Mouse (Mus musculus): ENCODE measurements around the gene Ttc7b. TPM values are rescaled to one million over a fixed set of nuclear protein-coding genes. Genes with fewer than 3 reads are reported as not detected.

The Ttc7b gene
- total and polyA plus RNA-seq, 3 experiments = 21.1 to 33.9 (median 26.8) TPM

DNA sequence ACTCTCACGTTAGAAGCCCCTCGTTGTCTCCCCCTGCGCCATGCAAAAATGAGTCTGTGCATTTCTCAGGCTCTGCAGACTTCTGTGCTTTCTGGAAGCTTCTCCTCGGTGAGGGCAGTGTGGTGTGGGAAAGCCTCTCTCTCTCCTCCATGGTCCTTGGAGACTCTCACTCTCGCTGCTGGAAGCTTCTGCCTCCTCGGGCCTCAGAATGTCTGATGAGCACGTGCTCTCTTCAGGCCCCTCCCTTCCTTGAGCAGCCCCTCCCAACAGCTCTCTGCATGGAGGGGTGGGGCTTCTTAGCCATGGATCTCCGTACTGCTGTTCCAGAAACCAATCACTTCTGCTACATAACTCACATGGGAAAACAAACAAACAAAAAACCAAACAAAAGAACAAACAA is 242.3 kb downstream of the Ttc7b start:
- ATAC-seq (ENCODE audit: extremely low read depth, insufficient number of reproducible peaks, low FRiP score, poor library complexity, severe bottlenecking) (peak; percentile 18; the same call in 1 of the 2 replicates), DNase-seq (ENCODE audit: low spot score) (no peak)
- Histone ChIP-seq H3K36me3 (replicated peaks) (no peaks in the 10 kb centered on the region), H3K27me3 (ENCODE audit: insufficient read depth, low read length) (peaks cover 68% of the 10 kb centered on the region), H3K9me3 (replicated peaks) (peaks cover 8% of the 10 kb centered on the region), H3K4me3 (ENCODE audit: low read depth, low read length) (peak overlapping the region; percentile 40; the same call in 1 of the 2 replicates), H3K4me1 (ENCODE audit: insufficient read depth, low read depth, low read length) (peaks cover 77% of the 10 kb centered on the region)
- TF ChIP-seq POLR2AphosphoS5 (IDR thresholded peaks at IDR 0.05; ENCODE audit: insufficient replicate concordance, low read depth, low read length) (no peak), GATA1 (IDR thresholded peaks at IDR 0.05; ENCODE audit: borderline replicate concordance, low read length) (no peak), CTCF (IDR thresholded peaks at IDR 0.05; ENCODE audit: low read depth, low read length) (no peak), TAL1 (conservative IDR thresholded peaks at IDR 0.05; ENCODE audit: low read depth, low read length) (no peak), GATA2 (IDR thresholded peaks at IDR 0.05; ENCODE audit: borderline replicate concordance, low read depth, low read length) (no peak)

DNA sequence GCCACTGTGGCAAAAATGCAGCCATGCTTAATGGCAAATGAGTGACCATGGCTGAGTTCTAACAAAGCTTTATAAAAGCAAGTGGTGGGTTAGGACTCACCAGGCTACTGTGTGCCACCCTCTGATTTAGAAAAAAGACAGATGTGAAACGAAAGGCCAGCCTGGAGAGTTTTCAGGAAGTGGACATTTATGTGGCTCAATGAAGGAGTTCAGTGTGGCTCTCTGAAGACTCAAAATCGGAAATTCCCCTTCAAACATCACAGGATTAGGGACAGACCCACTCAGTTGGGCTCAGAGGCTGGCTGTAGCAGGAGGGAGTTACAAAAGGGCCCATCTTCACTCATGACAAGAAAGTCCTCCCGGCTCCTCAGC is 243.1 kb downstream of the Ttc7b start:
- Histone ChIP-seq H3K9me3 (replicated peaks) (peaks cover 8% of the 10 kb centered on the region), H3K36me3 (replicated peaks) (no peaks in the 10 kb centered on the region), H3K27me3 (ENCODE audit: insufficient read depth, low read length) (peaks cover 70% of the 10 kb centered on the region), H3K4me1 (ENCODE audit: insufficient read depth, low read depth, low read length) (peaks cover 76% of the 10 kb centered on the region), H3K4me3 (ENCODE audit: low read depth, low read length) (peak overlapping the region; percentile 40; the same call in 1 of the 2 replicates)
- no peak for ATAC-seq (ENCODE audit: extremely low read depth, insufficient number of reproducible peaks, low FRiP score, poor library complexity, severe bottlenecking)
- TF ChIP-seq CTCF (IDR thresholded peaks at IDR 0.05; ENCODE audit: low read depth, low read length) (no peak), TAL1 (conservative IDR thresholded peaks at IDR 0.05; ENCODE audit: low read depth, low read length) (no peak), POLR2AphosphoS5 (IDR thresholded peaks at IDR 0.05; ENCODE audit: insufficient replicate concordance, low read depth, low read length) (no peak)
- no peak for DNase-seq (ENCODE audit: low spot score)

DNA sequence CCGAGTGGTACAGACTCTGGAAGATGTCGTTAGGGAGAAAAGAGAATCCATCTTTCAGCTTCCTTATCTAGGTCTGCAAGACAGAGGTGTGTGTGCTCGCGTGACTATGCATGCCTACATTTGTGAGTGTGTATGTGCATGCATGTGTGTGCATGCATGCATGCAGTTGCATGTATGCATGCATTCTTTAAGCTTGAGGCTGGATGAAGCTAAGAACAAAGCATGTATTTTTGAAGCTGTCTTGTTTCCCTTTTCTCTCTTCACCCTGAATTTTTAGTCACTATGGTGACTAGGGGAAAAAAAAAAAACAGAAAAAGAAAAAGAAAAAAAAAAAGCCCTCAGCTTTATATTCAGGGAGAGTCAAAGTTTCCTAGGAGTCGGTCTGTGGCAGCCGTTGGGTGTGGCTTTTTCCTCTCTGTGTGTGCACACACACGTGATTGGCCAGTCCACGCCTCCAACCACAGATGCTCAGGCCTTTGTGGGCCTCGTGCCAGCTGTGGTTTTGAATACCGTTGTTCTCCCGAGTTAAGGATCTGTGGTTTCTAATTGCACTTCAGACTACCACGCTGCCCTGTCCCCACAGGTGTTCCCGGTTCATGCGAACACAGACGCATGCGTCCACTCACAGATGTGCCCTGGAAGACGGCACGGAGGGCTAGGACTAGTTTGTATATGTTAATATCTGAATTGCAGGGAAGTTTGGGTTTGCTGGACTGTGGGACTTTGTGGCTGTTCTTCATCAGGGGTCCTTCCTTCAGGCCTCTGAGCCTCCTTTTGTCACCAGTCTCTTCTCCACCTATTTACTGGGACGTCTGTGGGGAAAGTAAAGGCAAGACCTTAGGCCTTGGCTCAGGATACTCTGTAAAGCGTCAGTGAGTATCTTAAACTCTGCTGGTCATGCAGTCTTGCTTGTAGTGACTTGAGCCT is 243.8 kb downstream of the Ttc7b start:
- Histone ChIP-seq H3K4me3 (ENCODE audit: low read depth, low read length) (peak overlapping the region; percentile 43; the same call in 1 of the 2 replicates), H3K9me3 (replicated peaks) (peaks cover 8% of the 10 kb centered on the region), H3K27me3 (ENCODE audit: insufficient read depth, low read length) (peaks cover 70% of the 10 kb centered on the region), H3K36me3 (replicated peaks) (no peaks in the 10 kb centered on the region), H3K4me1 (ENCODE audit: insufficient read depth, low read depth, low read length) (peaks cover 76% of the 10 kb centered on the region)
- ATAC-seq (ENCODE audit: extremely low read depth, insufficient number of reproducible peaks, low FRiP score, poor library complexity, severe bottlenecking) (peak; percentile 89), DNase-seq (ENCODE audit: low spot score) (peak; percentile 67)
- peak; percentile 36 for TF ChIP-seq TAL1 (conservative IDR thresholded peaks at IDR 0.05; ENCODE audit: low read depth, low read length)
- TF ChIP-seq GATA1 (IDR thresholded peaks at IDR 0.05; ENCODE audit: borderline replicate concordance, low read length) = no peak

DNA sequence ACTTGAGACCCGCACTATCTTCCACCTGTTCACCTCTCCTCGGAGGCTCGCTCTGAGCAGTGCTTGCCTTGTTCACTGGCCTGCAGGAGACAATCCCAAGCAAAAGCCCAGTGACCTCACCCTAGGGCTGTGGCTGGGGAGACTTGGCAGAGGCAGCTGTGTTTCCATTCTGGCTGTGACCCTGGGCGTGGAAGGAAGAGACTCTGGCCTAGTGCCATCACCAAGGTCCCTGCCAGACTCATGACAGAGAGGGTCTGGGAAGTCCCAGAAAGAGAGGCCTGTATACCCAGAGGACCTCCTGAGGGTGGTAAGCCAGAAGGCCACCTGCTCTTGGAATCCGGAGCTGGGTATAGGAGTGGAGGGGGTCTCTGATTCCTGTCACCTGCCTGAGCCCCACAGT is 244.8 kb downstream of the Ttc7b start:
- Histone ChIP-seq H3K27me3 (ENCODE audit: insufficient read depth, low read length) (peaks cover 66% of the 10 kb centered on the region), H3K36me3 (replicated peaks) (no peaks in the 10 kb centered on the region), H3K4me1 (ENCODE audit: insufficient read depth, low read depth, low read length) (peaks cover 70% of the 10 kb centered on the region), H3K4me3 (ENCODE audit: low read depth, low read length) (peak overlapping the region; percentile 16; the same call in 1 of the 2 replicates), H3K9me3 (replicated peaks) (peaks cover 3% of the 10 kb centered on the region)
- ATAC-seq (ENCODE audit: extremely low read depth, insufficient number of reproducible peaks, low FRiP score, poor library complexity, severe bottlenecking) (no peak), DNase-seq (ENCODE audit: low spot score) (no peak)
- TF ChIP-seq TAL1 (conservative IDR thresholded peaks at IDR 0.05; ENCODE audit: low read depth, low read length) (no peak), POLR2AphosphoS5 (IDR thresholded peaks at IDR 0.05; ENCODE audit: insufficient replicate concordance, low read depth, low read length) (no peak), CTCF (IDR thresholded peaks at IDR 0.05; ENCODE audit: low read depth, low read length) (no peak), GATA1 (IDR thresholded peaks at IDR 0.05; ENCODE audit: borderline replicate concordance, low read length) (no peak), GATA2 (IDR thresholded peaks at IDR 0.05; ENCODE audit: borderline replicate concordance, low read depth, low read length) (no peak)

DNA sequence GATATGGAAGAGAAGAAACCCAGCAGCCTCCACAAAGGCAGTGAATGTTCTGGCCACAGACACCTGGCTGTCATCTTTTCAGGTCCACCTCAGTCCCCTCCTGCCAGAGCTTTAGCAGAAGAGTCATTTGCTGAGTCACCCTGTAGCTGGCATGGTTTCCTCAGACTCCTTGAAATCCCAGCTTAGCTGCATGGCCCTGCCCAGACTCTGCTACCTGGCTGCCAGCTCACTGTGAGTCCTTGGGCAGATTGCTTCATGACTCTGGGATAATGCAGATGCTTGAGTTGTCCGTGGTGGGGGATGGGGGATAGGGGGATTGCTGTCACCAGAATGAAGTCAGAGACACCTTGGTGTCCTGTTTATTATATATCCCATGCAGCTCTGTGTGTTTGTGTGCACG is 247.6 kb downstream of the Ttc7b start:
- no peak for TF ChIP-seq CTCF (IDR thresholded peaks at IDR 0.05; ENCODE audit: low read depth, low read length)
- no peak for DNase-seq (ENCODE audit: low spot score)

DNA sequence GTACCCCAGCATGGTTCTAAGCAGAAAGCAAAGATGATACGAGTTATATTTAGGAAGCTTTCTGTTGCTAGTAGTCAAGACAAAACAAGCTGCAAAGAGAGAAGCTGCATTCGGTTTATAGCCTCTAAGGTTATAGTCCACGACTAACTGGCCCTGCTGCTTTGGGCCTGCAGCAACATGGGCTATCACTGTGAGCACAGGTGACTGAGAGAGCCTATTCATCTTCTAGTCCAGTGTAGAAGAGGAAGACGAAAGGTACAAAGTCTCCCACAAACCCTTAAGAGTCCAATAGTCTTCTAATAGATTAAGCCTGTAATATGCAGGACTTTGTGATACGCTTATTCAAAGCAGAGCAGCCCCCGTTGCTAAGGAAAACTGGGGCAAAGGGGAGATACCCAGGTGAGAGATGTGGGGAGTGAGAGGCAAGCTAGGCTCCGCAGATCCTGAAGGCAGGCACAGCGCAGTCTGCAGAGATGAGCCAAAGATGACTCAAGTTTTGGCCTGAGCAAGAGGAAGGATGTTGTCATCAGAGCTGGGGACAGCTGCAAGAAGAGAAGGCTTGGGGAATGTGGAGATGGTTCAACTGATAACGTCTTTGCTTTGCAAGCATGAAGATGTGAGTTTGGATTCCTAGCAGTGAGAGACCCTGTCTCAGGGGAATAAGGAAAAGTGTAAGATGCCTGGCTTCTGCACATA is 250.5 kb downstream of the Ttc7b start:
- DNase-seq (ENCODE audit: low spot score) (no peak), ATAC-seq (ENCODE audit: extremely low read depth, insufficient number of reproducible peaks, low FRiP score, poor library complexity, severe bottlenecking) (no peak)
- H3K4me1 ChIP-seq (ENCODE audit: insufficient read depth, low read depth, low read length) = peaks cover 27% of the 10 kb centered on the region
- H3K27me3 ChIP-seq (ENCODE audit: insufficient read depth, low read length) = peaks cover 62% of the 10 kb centered on the region
- H3K9me3 ChIP-seq (replicated peaks) = no peaks in the 10 kb centered on the region
- H3K4me3 ChIP-seq (ENCODE audit: low read depth, low read length) = no peak overlapping the region
- H3K36me3 ChIP-seq (replicated peaks) = no peaks in the 10 kb centered on the region
- TF ChIP-seq GATA2 (IDR thresholded peaks at IDR 0.05; ENCODE audit: borderline replicate concordance, low read depth, low read length) (no peak), GATA1 (IDR thresholded peaks at IDR 0.05; ENCODE audit: borderline replicate concordance, low read length) (no peak), TAL1 (conservative IDR thresholded peaks at IDR 0.05; ENCODE audit: low read depth, low read length) (no peak), CTCF (IDR thresholded peaks at IDR 0.05; ENCODE audit: low read depth, low read length) (no peak), POLR2AphosphoS5 (IDR thresholded peaks at IDR 0.05; ENCODE audit: insufficient replicate concordance, low read depth, low read length) (no peak)

More for the DNA sequence above, 247.6 kb downstream of the Ttc7b start:
- no peaks in the 10 kb centered on the region for H3K36me3 ChIP-seq (replicated peaks)
- H3K9me3 ChIP-seq (replicated peaks) = no peaks in the 10 kb centered on the region
- peaks cover 53% of the 10 kb centered on the region for H3K4me1 ChIP-seq (ENCODE audit: insufficient read depth, low read depth, low read length)
- ATAC-seq (ENCODE audit: extremely low read depth, insufficient number of reproducible peaks, low FRiP score, poor library complexity, severe bottlenecking) = no peak
- H3K27me3 ChIP-seq (ENCODE audit: insufficient read depth, low read length) = peaks cover 53% of the 10 kb centered on the region
- H3K4me3 ChIP-seq (ENCODE audit: low read depth, low read length) = no peak overlapping the region
